ENCODE assay signal across 8 mouse cellular contexts in genomic region chr15:100983427-100984153, GRCm38 (mm10).
DNase-seq lines count a peak whose midpoint lies in the region; ATAC-seq lines count a peak whose summit lies in the region.

No protein-coding gene starts in this region.

- no peak overlapping the region for H3K27ac ChIP-seq in embryonic facial prominence, embryonic 14.5 days (replicated peaks; ENCODE audit: low read depth, low read length)
- H3K27ac ChIP-seq in hindbrain, embryonic 12.5 days, result peak overlapping the region; percentile 69
- H3K27ac ChIP-seq in limb, embryonic 13.5 days, result no peak overlapping the region
- peak overlapping the region; percentile 80 for H3K27ac ChIP-seq in midbrain, embryonic 13.5 days
- no peak overlapping the region for H3K27ac ChIP-seq in stomach, embryonic 15.5 days

- H3K4me3 ChIP-seq in embryonic facial prominence, embryonic 14.5 days (ENCODE audit: low read depth, low read length), result peak overlapping the region; percentile 52
- peak overlapping the region; percentile 46 for H3K4me3 ChIP-seq in hindbrain, embryonic 12.5 days
- H3K4me3 ChIP-seq in limb, embryonic 13.5 days, result peak overlapping the region; percentile 62
- peak overlapping the region; percentile 47 for H3K4me3 ChIP-seq in midbrain, embryonic 13.5 days (replicated peaks)
- H3K4me3 ChIP-seq in stomach, embryonic 15.5 days (replicated peaks), result peak overlapping the region; percentile 49

- H3K9me3 ChIP-seq in embryonic facial prominence, embryonic 14.5 days (ENCODE audit: control insufficient read depth, low read length), result no peaks in the 10 kb centered on the region
- no peaks in the 10 kb centered on the region for H3K9me3 ChIP-seq in hindbrain, embryonic 12.5 days (replicated peaks)
- no peaks in the 10 kb centered on the region for H3K9me3 ChIP-seq in limb, embryonic 13.5 days
- H3K9me3 ChIP-seq in midbrain, embryonic 13.5 days, result no peaks in the 10 kb centered on the region
- no peaks in the 10 kb centered on the region for H3K9me3 ChIP-seq in stomach, embryonic 15.5 days

- peak; percentile 37 for DNase-seq in gastrocnemius, postnatal 14 days
- DNase-seq in gastrocnemius, postnatal 25 days, result no peak
- peak; percentile 76 for DNase-seq in ZHBTc4 (ENCODE audit: low read depth, low spot score)
- DNase-seq in embryonic facial prominence, embryonic 14.5 days (ENCODE audit: low spot score), result peak; percentile 67

- no peaks in the 10 kb centered on the region for H3K36me3 ChIP-seq in embryonic facial prominence, embryonic 14.5 days (ENCODE audit: control insufficient read depth, insufficient read depth, low read length)
- H3K36me3 ChIP-seq in hindbrain, embryonic 12.5 days, result no peaks in the 10 kb centered on the region
- H3K36me3 ChIP-seq in limb, embryonic 13.5 days, result no peaks in the 10 kb centered on the region
- H3K36me3 ChIP-seq in midbrain, embryonic 13.5 days, result peaks cover 7% of the 10 kb centered on the region; the same call in 1 of the 2 replicates
- no peaks in the 10 kb centered on the region for H3K36me3 ChIP-seq in stomach, embryonic 15.5 days

- peak overlapping the region; percentile 71 for H3K9ac ChIP-seq in embryonic facial prominence, embryonic 14.5 days (ENCODE audit: low read depth, low read length)
- H3K9ac ChIP-seq in hindbrain, embryonic 12.5 days, result peak overlapping the region; percentile 66
- H3K9ac ChIP-seq in limb, embryonic 13.5 days, result peak overlapping the region; percentile 70
- peak overlapping the region; percentile 70 for H3K9ac ChIP-seq in midbrain, embryonic 13.5 days (replicated peaks)
- peak overlapping the region; percentile 11; the same call in 1 of the 2 replicates for H3K9ac ChIP-seq in stomach, embryonic 15.5 days

- intact Hi-C loops in gastrocnemius, postnatal 14 days (cut with DNase I; ENCODE audit: low total_unique reads), result no loop called here

- H3K4me1 ChIP-seq in embryonic facial prominence, embryonic 14.5 days (ENCODE audit: control insufficient read depth, insufficient read depth, low read length), result no peaks in the 10 kb centered on the region
- peaks cover 22% of the 10 kb centered on the region for H3K4me1 ChIP-seq in hindbrain, embryonic 12.5 days
- H3K4me1 ChIP-seq in limb, embryonic 13.5 days, result peaks cover 7% of the 10 kb centered on the region
- H3K4me1 ChIP-seq in midbrain, embryonic 13.5 days (replicated peaks), result peaks cover 29% of the 10 kb centered on the region
- 0 out of 2 replicates have a peak, but pooled peaks cover 4% of the 10 kb centered on the region for H3K4me1 ChIP-seq in stomach, embryonic 15.5 days

- peak; percentile 91 for ATAC-seq in embryonic facial prominence, embryonic 14.5 days (ENCODE audit: low read depth)
- peak; percentile 90 for ATAC-seq in hindbrain, embryonic 12.5 days (ENCODE audit: low FRiP score)
- ATAC-seq in limb, embryonic 13.5 days (ENCODE audit: low FRiP score, low read depth), result peak; percentile 89
- peak; percentile 95 for ATAC-seq in midbrain, embryonic 13.5 days
- ATAC-seq in stomach, embryonic 15.5 days (ENCODE audit: insufficient read depth, low FRiP score, low read depth), result peak; percentile 75

- under 1% methylated on average over 44 of the region's 46 CpGs for WGBS in embryonic facial prominence, embryonic 14.5 days
- WGBS in hindbrain, embryonic 12.5 days, result under 1% methylated on average over 46 of the region's 46 CpGs
- 0% methylated on average over 46 of the region's 46 CpGs for WGBS in limb, embryonic 13.5 days
- WGBS in midbrain, embryonic 13.5 days, result 1% methylated on average over 46 of the region's 46 CpGs
- under 1% methylated on average over 46 of the region's 46 CpGs for WGBS in stomach, embryonic 15.5 days

- H3K27me3 ChIP-seq in embryonic facial prominence, embryonic 14.5 days (replicated peaks; ENCODE audit: control insufficient read depth, insufficient read depth, low read length), result no peaks in the 10 kb centered on the region; the same call in 1 of the 2 replicates
- H3K27me3 ChIP-seq in hindbrain, embryonic 12.5 days, result no peaks in the 10 kb centered on the region
- H3K27me3 ChIP-seq in limb, embryonic 13.5 days, result peaks cover 11% of the 10 kb centered on the region; the same call in 1 of the 2 replicates
- no peaks in the 10 kb centered on the region for H3K27me3 ChIP-seq in midbrain, embryonic 13.5 days
- 0 out of 2 replicates have a peak, but pooled peaks cover 8% of the 10 kb centered on the region for H3K27me3 ChIP-seq in stomach, embryonic 15.5 days (replicated peaks)

- H3K4me2 ChIP-seq in embryonic facial prominence, embryonic 14.5 days (ENCODE audit: low read depth, low read length), result peak overlapping the region; percentile 75
- peak overlapping the region; percentile 70 for H3K4me2 ChIP-seq in hindbrain, embryonic 12.5 days (replicated peaks)
- H3K4me2 ChIP-seq in limb, embryonic 13.5 days (replicated peaks), result peak overlapping the region; percentile 82
- H3K4me2 ChIP-seq in midbrain, embryonic 13.5 days (replicated peaks), result peak overlapping the region; percentile 69
- peak overlapping the region; percentile 92 for H3K4me2 ChIP-seq in stomach, embryonic 15.5 days

Comparison
In these comparisons a context has a peak if more than half of its experiments do, and no peak if none do; other contexts are left out.
1. H3K27ac ChIP-seq: peak in hindbrain, embryonic 12.5 days (single experiment) and midbrain, embryonic 13.5 days (single experiment); none in embryonic facial prominence, embryonic 14.5 days (single experiment), limb, embryonic 13.5 days (single experiment) and stomach, embryonic 15.5 days (single experiment).
2. H3K9ac ChIP-seq: peak in every context shown above with its lines; median percentile 71 in embryonic facial prominence, embryonic 14.5 days; 70 in limb, embryonic 13.5 days; 70 in midbrain, embryonic 13.5 days; 66 in hindbrain, embryonic 12.5 days; 11 in stomach, embryonic 15.5 days.
3. Peak in every context shown above with its lines, with median percentiles within 50 percentile points of each other: ATAC-seq, H3K4me2 ChIP-seq and H3K4me3 ChIP-seq.